Mouse (Mus musculus) liver, embryonic 15.5 days (tissue): ENCODE measurements around the gene Mrpl34. TPM values are rescaled to one million over a fixed set of nuclear protein-coding genes. Genes with fewer than 3 reads are reported as not detected.

Source experiments
- ATAC-seq: fragments of 200-750 bp; cut with Nextera tagmentation; 2 replicates; pipeline ENCODE4 v1.8.0; 2017; ENCODE audit warnings: moderate number of reproducible peaks, mild to moderate bottlenecking, moderate library complexity; ENCODE audit not compliant: insufficient read depth
- H3K27ac ChIP-seq: fragments of 300-500 bp; sonication (generic); replicated peaks from 2 replicates; pipeline ENCODE4 v1.5.1; 2015; ENCODE audit warnings: mild to moderate bottlenecking, inconsistent platforms
- H3K27me3 ChIP-seq: fragments of 300-500 bp; sonication (generic); 2 replicates; pipeline ENCODE4 v1.6.1; 2015; ENCODE audit warnings: mild to moderate bottlenecking, inconsistent platforms
- H3K36me3 ChIP-seq: fragments of 300-500 bp; sonication (generic); replicated peaks from 2 replicates; pipeline ENCODE4 v1.6.1; 2015; ENCODE audit warnings: moderate library complexity, mild to moderate bottlenecking, inconsistent platforms
- H3K4me1 ChIP-seq: fragments of 300-500 bp; sonication (generic); replicated peaks from 2 replicates; pipeline ENCODE4 v1.6.1; 2015; ENCODE audit warnings: inconsistent platforms
- H3K4me2 ChIP-seq: fragments of 300-500 bp; sonication (generic); 2 replicates; pipeline ENCODE4 v1.6.1; 2015; ENCODE audit warnings: moderate library complexity, mild to moderate bottlenecking, inconsistent platforms
- H3K4me3 ChIP-seq: fragments of 300-500 bp; sonication (generic); replicated peaks from 2 replicates; pipeline ENCODE4 v1.5.1; 2015; ENCODE audit warnings: mild to moderate bottlenecking, inconsistent platforms
- H3K9ac ChIP-seq: fragments of 300-500 bp; sonication (generic); 2 replicates; pipeline ENCODE4 v1.6.1; 2015; ENCODE audit warnings: moderate library complexity, mild to moderate bottlenecking, inconsistent platforms
- H3K9me3 ChIP-seq: fragments of 300-500 bp; sonication (generic); replicated peaks from 2 replicates; pipeline ENCODE4 v1.6.1; 2016; ENCODE audit warnings: inconsistent platforms
- WGBS: fragments of 180-500 bp; shearing (Covaris S2); methylation state at CpG from one replicate; pipeline ENCODE4 v1.1.7; 2015; ENCODE audit warnings: mixed read lengths; ENCODE audit not compliant: insufficient replicate concordance; 5-methylcytosine and 5-hydroxymethylcytosine counted together
- polyA plus RNA-seq: library from polyadenylated mRNA; unstranded; fragments of >200 nt; fragmentation: Nextera tagmentation; extraction: Ambion mirVana; gene quantifications from 2 replicates; pipeline ENCODE4 v1.2.1, GENCODE M21; 2015

Gene Mrpl34
- polyA plus RNA-seq, 1 experiment from 2014 or later, result 96.6 TPM

GRCm38 (mm10) chr8:71477196-71477845 lies 12.6 kb downstream of the Mrpl34 start:
- no peak overlapping the region for H3K27ac ChIP-seq
- H3K4me2 ChIP-seq, result peak overlapping the region; percentile 95
- peak overlapping the region; percentile 67 for H3K4me3 ChIP-seq
- WGBS, result 42% methylated on average over 14 of the region's 14 CpGs
- peaks cover 39% of the 10 kb centered on the region for H3K4me1 ChIP-seq
- H3K9me3 ChIP-seq, result no peaks in the 10 kb centered on the region
- ATAC-seq, result no peak
- no peak overlapping the region for H3K9ac ChIP-seq
- peaks cover 25% of the 10 kb centered on the region for H3K27me3 ChIP-seq
- H3K36me3 ChIP-seq, result peaks cover 31% of the 10 kb centered on the region

GRCm38 (mm10) chr8:71478943-71479342 lies 14.2 kb downstream of the Mrpl34 start:
- no peak overlapping the region for H3K27ac ChIP-seq
- H3K9me3 ChIP-seq, result no peaks in the 10 kb centered on the region
- WGBS, result 75% methylated on average over 11 of the region's 11 CpGs
- H3K4me3 ChIP-seq, result no peak overlapping the region
- H3K36me3 ChIP-seq, result peaks cover 15% of the 10 kb centered on the region
- no peak overlapping the region for H3K4me2 ChIP-seq
- ATAC-seq, result no peak
- no peak overlapping the region for H3K9ac ChIP-seq
- H3K4me1 ChIP-seq, result peaks cover 39% of the 10 kb centered on the region
- peaks cover 25% of the 10 kb centered on the region for H3K27me3 ChIP-seq

- ATAC-seq, result no peak
- Histone ChIP-seq H3K4me3 (no peak overlapping the region), H3K27me3 (peaks cover 15% of the 10 kb centered on the region), H3K9ac (no peak overlapping the region), H3K9me3 (no peaks in the 10 kb centered on the region), H3K4me2 (no peak overlapping the region), H3K27ac (no peak overlapping the region), H3K36me3 (no peaks in the 10 kb centered on the region), H3K4me1 (peaks cover 47% of the 10 kb centered on the region)
- 47% methylated on average over 8 of the region's 8 CpGs for WGBS
Observed at GRCm38 (mm10) chr8:71483932-71484331, 19.2 kb downstream of the Mrpl34 start.

GRCm38 (mm10) chr8:71484736-71485135 lies 20.0 kb downstream of the Mrpl34 start:
- Histone ChIP-seq H3K4me3 (no peak overlapping the region), H3K4me2 (no peak overlapping the region; the same call in 1 of the 2 replicates), H3K27me3 (peaks cover 15% of the 10 kb centered on the region), H3K9ac (no peak overlapping the region), H3K9me3 (no peaks in the 10 kb centered on the region), H3K27ac (no peak overlapping the region), H3K4me1 (peaks cover 54% of the 10 kb centered on the region), H3K36me3 (no peaks in the 10 kb centered on the region)
- no peak for ATAC-seq
- WGBS, result 85% methylated on average over 19 of the region's 19 CpGs

- ATAC-seq, result no peak
- Histone ChIP-seq H3K4me1 (peaks cover 52% of the 10 kb centered on the region), H3K4me3 (peak within 1 kb of the TSS; percentile 62), H3K27me3 (peaks cover 15% of the 10 kb centered on the region), H3K36me3 (no peaks in the 10 kb centered on the region), H3K27ac (0 out of 2 replicates have a peak within 1 kb of the TSS, but pooled peaks have one; percentile 24), H3K9me3 (no peaks in the 10 kb centered on the region), H3K4me2 (peak within 1 kb of the TSS; percentile 86), H3K9ac (peak within 1 kb of the TSS; percentile 57)
- 5% methylated on average over 51 of the region's 58 CpGs for WGBS
Observed at GRCm38 (mm10) chr8:71485142-71486135, 20.7 kb downstream of the Mrpl34 start, which contains the start of gene Ano8. Ano8 (minus strand) TSS chr8:71485963.

DNA sequence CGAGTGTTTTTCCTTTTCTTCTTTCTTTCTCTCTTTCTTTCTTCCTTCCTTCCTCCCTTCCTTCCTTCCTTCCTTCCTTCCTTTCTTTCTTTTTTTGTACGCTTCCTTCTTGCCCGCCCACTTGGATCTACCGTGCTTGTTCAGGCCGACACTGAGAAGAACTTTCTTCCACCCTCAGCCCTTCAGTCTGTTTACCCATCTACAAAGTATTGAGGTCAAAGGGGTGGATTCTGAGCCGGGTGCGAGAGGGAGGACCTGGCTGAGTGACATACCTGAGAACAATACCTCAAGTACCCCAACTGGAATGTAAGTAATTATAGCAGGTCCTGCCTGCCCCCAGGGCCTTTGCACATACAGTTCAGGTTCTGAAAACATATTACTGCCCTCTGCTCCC lies 21.4 kb downstream of the Mrpl34 start:
- H3K27ac ChIP-seq, result no peak overlapping the region
- H3K9me3 ChIP-seq, result no peaks in the 10 kb centered on the region
- H3K4me3 ChIP-seq, result peak overlapping the region; percentile 62
- ATAC-seq, result no peak
- WGBS, result 28% methylated on average over 7 of the region's 7 CpGs
- peaks cover 46% of the 10 kb centered on the region for H3K4me1 ChIP-seq
- H3K4me2 ChIP-seq, result peak overlapping the region; percentile 86
- H3K27me3 ChIP-seq, result peaks cover 11% of the 10 kb centered on the region
- H3K9ac ChIP-seq, result no peak overlapping the region
- peaks cover 7% of the 10 kb centered on the region; the same call in 1 of the 2 replicates for H3K36me3 ChIP-seq

- peaks cover 46% of the 10 kb centered on the region for H3K4me1 ChIP-seq
- under 1% methylated on average over 33 of the region's 33 CpGs for WGBS
Observed at GRCm38 (mm10) chr8:71487691-71488445, 23.1 kb downstream of the Mrpl34 start, which contains the start of gene Gtpbp3. Gtpbp3 (plus strand) TSS chr8:71488103.

DNA sequence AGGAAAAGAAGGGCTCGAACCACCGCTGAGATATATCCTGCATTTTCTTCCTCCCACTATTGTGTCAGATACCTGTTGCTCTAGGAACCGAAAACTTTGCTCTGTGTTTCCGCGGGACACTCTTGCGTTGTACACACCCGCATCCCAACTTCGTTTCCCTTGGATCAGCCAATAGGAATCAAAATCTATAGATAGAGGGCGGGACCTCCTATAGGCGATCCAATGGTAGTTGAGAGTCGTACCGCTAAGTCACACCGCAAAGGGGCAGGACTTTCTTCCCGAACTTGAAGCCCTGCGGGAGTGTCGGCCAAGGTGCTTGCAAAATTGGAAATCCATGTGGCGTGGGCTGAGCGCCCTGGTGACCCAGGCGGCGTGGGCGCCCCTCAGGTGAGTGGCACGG lies 23.7 kb downstream of the Mrpl34 start:
- under 1% methylated on average over 22 of the region's 22 CpGs for WGBS
- peak; percentile 91 for ATAC-seq
- H3K4me2 ChIP-seq, result peak overlapping the region; percentile 99
- peak overlapping the region; percentile 72 for H3K9ac ChIP-seq
- H3K4me3 ChIP-seq, result peak overlapping the region; percentile 79
- no peaks in the 10 kb centered on the region for H3K9me3 ChIP-seq
- H3K27me3 ChIP-seq, result peaks cover 5% of the 10 kb centered on the region; the same call in 1 of the 2 replicates
- H3K4me1 ChIP-seq, result peaks cover 49% of the 10 kb centered on the region
- H3K27ac ChIP-seq, result peak overlapping the region; percentile 82
- H3K36me3 ChIP-seq, result peaks cover 23% of the 10 kb centered on the region

More at GRCm38 (mm10) chr8:71487691-71488445, 23.1 kb downstream of the Mrpl34 start, which contains the start of gene Gtpbp3:
- Histone ChIP-seq H3K27me3 (peaks cover 5% of the 10 kb centered on the region; the same call in 1 of the 2 replicates), H3K9ac (peak within 1 kb of the TSS; percentile 72), H3K36me3 (peaks cover 19% of the 10 kb centered on the region), H3K4me2 (peak within 1 kb of the TSS; percentile 99), H3K27ac (peak within 1 kb of the TSS; percentile 82), H3K4me3 (peak within 1 kb of the TSS; percentile 79), H3K9me3 (no peaks in the 10 kb centered on the region)
- peak; percentile 23 for ATAC-seq

- H3K4me2 ChIP-seq, result no peak overlapping the region
- peaks cover 32% of the 10 kb centered on the region for H3K4me1 ChIP-seq
Observed at GRCm38 (mm10) chr8:71495039-71495438, 30.3 kb downstream of the Mrpl34 start.

DNA sequence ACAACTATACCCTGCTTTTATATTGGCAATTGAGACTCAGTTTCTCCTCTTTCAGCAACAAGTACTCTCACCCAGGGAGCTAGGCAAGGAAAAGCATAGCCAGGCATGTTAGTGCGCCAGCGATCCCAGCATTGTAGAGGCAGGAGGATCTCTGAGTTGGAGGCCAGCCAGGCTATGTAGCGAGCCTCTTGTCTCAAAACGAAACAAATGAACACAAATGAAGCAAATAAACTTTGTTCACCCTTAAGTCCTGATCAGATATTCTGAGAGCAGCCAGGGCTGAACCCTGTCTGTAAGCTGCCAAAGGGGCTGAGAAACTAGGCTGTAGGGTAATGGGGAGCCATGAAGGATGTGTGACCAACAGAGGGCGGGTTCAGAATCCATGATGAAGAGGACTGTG lies 31.1 kb downstream of the Mrpl34 start:
- H3K4me1 ChIP-seq, result peaks cover 30% of the 10 kb centered on the region
- 75% methylated on average over 5 of the region's 5 CpGs for WGBS
- H3K9ac ChIP-seq, result no peak overlapping the region
- H3K9me3 ChIP-seq, result no peaks in the 10 kb centered on the region
- no peak overlapping the region for H3K4me2 ChIP-seq
- no peaks in the 10 kb centered on the region for H3K27me3 ChIP-seq
- H3K27ac ChIP-seq, result no peak overlapping the region
- no peak overlapping the region for H3K4me3 ChIP-seq
- ATAC-seq, result no peak
- H3K36me3 ChIP-seq, result peaks cover 26% of the 10 kb centered on the region

More at GRCm38 (mm10) chr8:71495039-71495438, 30.3 kb downstream of the Mrpl34 start:
- H3K9me3 ChIP-seq, result no peaks in the 10 kb centered on the region
- no peak for ATAC-seq
- WGBS, result 29% methylated on average over 16 of the region's 16 CpGs
- no peak overlapping the region for H3K4me3 ChIP-seq
- H3K9ac ChIP-seq, result no peak overlapping the region
- no peak overlapping the region for H3K27ac ChIP-seq
- H3K36me3 ChIP-seq, result peaks cover 29% of the 10 kb centered on the region
- no peaks in the 10 kb centered on the region for H3K27me3 ChIP-seq
